Mouse (Mus musculus): ENCODE data around the gene Tbcc. TPM values are rescaled to one million over a fixed set of nuclear protein-coding genes. Genes with fewer than 3 reads are reported as not detected.
"Not testable (repeated sequence)": the region's sequence is repeated elsewhere in the genome, so short reads cannot be mapped to it uniquely, and the experiment has no call there.

The Tbcc gene
- total and polyA plus RNA-seq, 3 experiments = 19.3 to 31.8 TPM; not detected in 1

- Histone ChIP-seq H3K4me3 (ENCODE audit: control insufficient read depth in 1 of 2, insufficient read depth in 1 of 2, low read depth in 2 of 2, low read length in 2 of 2) (no peak overlapping the region), H3K9ac (ENCODE audit: control insufficient read depth, low read depth, low read length, poor library complexity, severe bottlenecking) (no peak overlapping the region), H3K27ac (ENCODE audit: control insufficient read depth, low read depth, low read length) (no peak overlapping the region)
Observed at GRCm38 (mm10) chr17:46844811-46845210, 45.7 kb upstream of the Tbcc start.

GRCm38 (mm10) chr17:46845262-46845661 lies 45.2 kb upstream of the Tbcc start:
- Histone ChIP-seq H3K9me3 (replicated peaks; ENCODE audit: insufficient read depth, low read length) (no peaks in the 10 kb centered on the region), H3K27ac (ENCODE audit: control insufficient read depth, low read depth, low read length) (no peak overlapping the region), H3K36me3 (ENCODE audit: control insufficient read depth in 1 of 2, insufficient read depth in 2 of 2, low read length in 2 of 2) (no peaks in the 10 kb centered on the region; a peak in 2 of 4 replicates), H3K9ac (ENCODE audit: control insufficient read depth, low read depth, low read length, poor library complexity, severe bottlenecking) (no peak overlapping the region), H3K4me3 (ENCODE audit: control insufficient read depth in 1 of 2, insufficient read depth in 1 of 2, low read depth in 2 of 2, low read length in 2 of 2) (no peak overlapping the region), H3K27me3 (ENCODE audit: control insufficient read depth in 1 of 2, insufficient read depth in 2 of 2, low read length in 2 of 2) (no peaks in the 10 kb centered on the region), H3K4me1 (ENCODE audit: control insufficient read depth in 1 of 2, insufficient read depth in 2 of 2, low read length in 2 of 2) (0 out of 4 replicates have a peak, but pooled peaks cover 0 to 3% of the 10 kb centered on the region in 2 experiments), H3K79me2 (ENCODE audit: control insufficient read depth, insufficient read depth, low read length, poor library complexity) (no peaks in the 10 kb centered on the region)
- no peak for DNase-seq (ENCODE audit: low read depth, low spot score)
- TF ChIP-seq ELF1 (IDR thresholded peaks at IDR 0.05; ENCODE audit: low read depth, low read length) (no peak), MAFK (IDR thresholded peaks at IDR 0.05; ENCODE audit: borderline replicate concordance, low read depth, low read length) (no peak), TAL1 (IDR thresholded peaks at IDR 0.05; ENCODE audit: low read length) (no peak), ZNF384 (IDR thresholded peaks at IDR 0.05; ENCODE audit: low read depth, low read length) (no peak), GABPA (IDR thresholded peaks at IDR 0.05; ENCODE audit: low read depth, low read length) (no peak), NELFE (IDR thresholded peaks at IDR 0.05; ENCODE audit: low read depth, low read length) (no peak), UBTF (IDR thresholded peaks at IDR 0.05; ENCODE audit: borderline replicate concordance, insufficient read depth, low read depth, low read length) (no peak), SMC3 (IDR thresholded peaks at IDR 0.05; ENCODE audit: low read depth, low read length) (no peak), MXI1 (IDR thresholded peaks at IDR 0.05; ENCODE audit: low read depth, low read length) (no peak), JUND (IDR thresholded peaks at IDR 0.05; ENCODE audit: low read depth, low read length) (no peak), MYC (IDR thresholded peaks at IDR 0.05; ENCODE audit: low read depth, low read length) (no peak), MEF2A (IDR thresholded peaks at IDR 0.05; ENCODE audit: extremely low read depth, insufficient replicate concordance, low read depth, low read length, poor library complexity, severe bottlenecking) (no peak), RAD21 (IDR thresholded peaks at IDR 0.05; ENCODE audit: low read depth, low read length) (no peak), TBP (IDR thresholded peaks at IDR 0.05; ENCODE audit: low read depth, low read length) (no peak), KAT2A (conservative IDR thresholded peaks at IDR 0.05; ENCODE audit: low read depth, low read length) (no peak), HCFC1 (IDR thresholded peaks at IDR 0.05; ENCODE audit: low read depth, low read length) (no peak), POLR2A (IDR thresholded peaks at IDR 0.05; ENCODE audit: control insufficient read depth in 1 of 2, insufficient read depth in 1 of 2, low read depth in 1 of 2, low read length in 2 of 2, poor library complexity in 1 of 2) (no peak), POLR2AphosphoS5 (IDR thresholded peaks at IDR 0.05; ENCODE audit: borderline replicate concordance, low read depth, low read length) (no peak), CTCF (IDR thresholded peaks at IDR 0.05 in 2 of 3, conservative IDR thresholded peaks at IDR 0.05 in 1 of 3; ENCODE audit: control insufficient read depth in 1 of 3, insufficient read depth in 1 of 3, low read depth in 2 of 3, low read length in 3 of 3, poor library complexity in 1 of 3, severe bottlenecking in 1 of 3) (no peak), GATA1 (IDR thresholded peaks at IDR 0.05; ENCODE audit: low read depth, low read length) (no peak)

More at GRCm38 (mm10) chr17:46844811-46845210, 45.7 kb upstream of the Tbcc start:
- no peaks in the 10 kb centered on the region for H3K9me3 ChIP-seq (replicated peaks; ENCODE audit: insufficient read depth, low read length)
- 0 out of 4 replicates have a peak, but pooled peaks cover 0 to 3% of the 10 kb centered on the region in 2 experiments for H3K4me1 ChIP-seq (ENCODE audit: control insufficient read depth in 1 of 2, insufficient read depth in 2 of 2, low read length in 2 of 2)
- TF ChIP-seq ZC3H11A (IDR thresholded peaks at IDR 0.05; ENCODE audit: low read depth, low read length) (no peak), CHD1 (IDR thresholded peaks at IDR 0.05; ENCODE audit: low read depth, low read length) (no peak), EP300 (IDR thresholded peaks at IDR 0.05; ENCODE audit: low read depth in 1 of 2, low read length in 2 of 2) (no peak), GATA1 (IDR thresholded peaks at IDR 0.05; ENCODE audit: low read depth, low read length) (no peak)
- H3K27me3 ChIP-seq (ENCODE audit: control insufficient read depth in 1 of 2, insufficient read depth in 2 of 2, low read length in 2 of 2) = no peaks in the 10 kb centered on the region
- H3K79me2 ChIP-seq (ENCODE audit: control insufficient read depth, insufficient read depth, low read length, poor library complexity) = no peaks in the 10 kb centered on the region
- H3K36me3 ChIP-seq (ENCODE audit: control insufficient read depth in 1 of 2, insufficient read depth in 2 of 2, low read length in 2 of 2) = no peaks in the 10 kb centered on the region; a peak in 2 of 4 replicates
- DNase-seq (ENCODE audit: low read depth, low spot score) = no peak

- H3K79me2 ChIP-seq (ENCODE audit: control insufficient read depth, insufficient read depth, low read length, poor library complexity); H3K4me3 ChIP-seq (ENCODE audit: control insufficient read depth in 1 of 2, insufficient read depth in 1 of 2, low read depth in 2 of 2, low read length in 2 of 2); H3K27me3 ChIP-seq (ENCODE audit: control insufficient read depth in 1 of 2, insufficient read depth in 2 of 2, low read length in 2 of 2); H3K9ac ChIP-seq (ENCODE audit: control insufficient read depth, low read depth, low read length, poor library complexity, severe bottlenecking); H3K36me3 ChIP-seq (ENCODE audit: control insufficient read depth in 1 of 2, insufficient read depth in 2 of 2, low read length in 2 of 2); DNase-seq (ENCODE audit: low read depth, low spot score); H3K4me1 ChIP-seq (ENCODE audit: control insufficient read depth in 1 of 2, insufficient read depth in 2 of 2, low read length in 2 of 2); H3K27ac ChIP-seq (ENCODE audit: control insufficient read depth, low read depth, low read length); H3K9me3 ChIP-seq (replicated peaks; ENCODE audit: insufficient read depth, low read length): not testable (repeated sequence)
Observed at GRCm38 (mm10) chr17:46846573-46846972, 43.9 kb upstream of the Tbcc start.

All from MEL (cell line).